Mouse (Mus musculus): ENCODE measurements around the gene Jhy. TPM values are rescaled to one million over a fixed set of nuclear protein-coding genes. Genes with fewer than 3 reads are reported as not detected.

Gene Jhy
- polyA plus RNA-seq, 1 experiment: not detected

- Histone ChIP-seq H3K79me2 (ENCODE audit: control insufficient read depth, insufficient read depth) (no peaks in the 10 kb centered on the region), H3K36me3 (ENCODE audit: control insufficient read depth, insufficient read depth) (no peaks in the 10 kb centered on the region), H3ac (ENCODE audit: control insufficient read depth, insufficient read length, low read depth) (no peak overlapping the region), H3K79me3 (ENCODE audit: low read depth) (no peaks in the 10 kb centered on the region), H3K27me3 (ENCODE audit: control insufficient read depth, insufficient read depth, insufficient read length) (peaks cover 38% of the 10 kb centered on the region), H3K4me3 (ENCODE audit: insufficient read depth, poor library complexity, severe bottlenecking) (no peak overlapping the region)
- TF ChIP-seq MYOD1 (IDR thresholded peaks at IDR 0.05; ENCODE audit: control insufficient read depth, insufficient read length, low read depth) (no peak), FOSL1 (IDR thresholded peaks at IDR 0.05; ENCODE audit: insufficient read depth, low read length, poor library complexity, severe bottlenecking) (no peak), USF1 (IDR thresholded peaks at IDR 0.05; ENCODE audit: low read depth) (no peak), MAX (IDR thresholded peaks at IDR 0.05) (no peak), MYOG (IDR thresholded peaks at IDR 0.05; ENCODE audit: control insufficient read depth, extremely low read depth, insufficient read length) (no peak), CEBPB (IDR thresholded peaks at IDR 0.05; ENCODE audit: low read depth) (no peak), CTCF (IDR thresholded peaks at IDR 0.05; ENCODE audit: control insufficient read depth, insufficient read depth, insufficient read length) (no peak)
Observed at GRCm38 (mm10) chr9:40870331-40870730, 93.6 kb downstream of the Jhy start.

GRCm38 (mm10) chr9:40859196-40859595 is 104.7 kb downstream of the Jhy start:
- no peaks in the 10 kb centered on the region for H3K79me3 ChIP-seq (ENCODE audit: low read depth)
- no peak overlapping the region for H3ac ChIP-seq (ENCODE audit: control insufficient read depth, insufficient read length, low read depth)
- H3K36me3 ChIP-seq (ENCODE audit: control insufficient read depth, insufficient read depth): no peaks in the 10 kb centered on the region
- H3K27me3 ChIP-seq (ENCODE audit: control insufficient read depth, insufficient read depth, insufficient read length): peaks cover 15% of the 10 kb centered on the region
- TF ChIP-seq MYOD1 (IDR thresholded peaks at IDR 0.05; ENCODE audit: control insufficient read depth, insufficient read length, low read depth): no peak
- no peak overlapping the region for H3K4me3 ChIP-seq (ENCODE audit: insufficient read depth, poor library complexity, severe bottlenecking)
- no peaks in the 10 kb centered on the region for H3K79me2 ChIP-seq (ENCODE audit: control insufficient read depth, insufficient read depth)

GRCm38 (mm10) chr9:40858461-40859160 is 105.3 kb downstream of the Jhy start:
- Histone ChIP-seq H3K79me2 (ENCODE audit: control insufficient read depth, insufficient read depth) (no peaks in the 10 kb centered on the region), H3K36me3 (ENCODE audit: control insufficient read depth, insufficient read depth) (no peaks in the 10 kb centered on the region), H3K27me3 (ENCODE audit: control insufficient read depth, insufficient read depth, insufficient read length) (peaks cover 18% of the 10 kb centered on the region), H3ac (ENCODE audit: control insufficient read depth, insufficient read length, low read depth) (no peak overlapping the region), H3K79me3 (ENCODE audit: low read depth) (no peaks in the 10 kb centered on the region), H3K4me3 (ENCODE audit: insufficient read depth, poor library complexity, severe bottlenecking) (no peak overlapping the region)
- TF ChIP-seq CEBPB (IDR thresholded peaks at IDR 0.05; ENCODE audit: low read depth) (no peak), MYOG (IDR thresholded peaks at IDR 0.05; ENCODE audit: control insufficient read depth, extremely low read depth, insufficient read length) (no peak), CTCF (IDR thresholded peaks at IDR 0.05; ENCODE audit: control insufficient read depth, insufficient read depth, insufficient read length) (no peak), MYOD1 (IDR thresholded peaks at IDR 0.05; ENCODE audit: control insufficient read depth, insufficient read length, low read depth) (no peak), MAX (IDR thresholded peaks at IDR 0.05) (no peak), FOSL1 (IDR thresholded peaks at IDR 0.05; ENCODE audit: insufficient read depth, low read length, poor library complexity, severe bottlenecking) (no peak), USF1 (IDR thresholded peaks at IDR 0.05; ENCODE audit: low read depth) (no peak)

GRCm38 (mm10) chr9:40851515-40851914 is 112.4 kb downstream of the Jhy start:
- H3K27me3 ChIP-seq (ENCODE audit: control insufficient read depth, insufficient read depth, insufficient read length): peaks cover 25% of the 10 kb centered on the region
- H3K79me2 ChIP-seq (ENCODE audit: control insufficient read depth, insufficient read depth): no peaks in the 10 kb centered on the region
- TF ChIP-seq MAX (IDR thresholded peaks at IDR 0.05): no peak
- TF ChIP-seq USF1 (IDR thresholded peaks at IDR 0.05; ENCODE audit: low read depth): no peak
- no peak for TF ChIP-seq MYOG (IDR thresholded peaks at IDR 0.05; ENCODE audit: control insufficient read depth, extremely low read depth, insufficient read length)
- no peak for TF ChIP-seq MYOD1 (IDR thresholded peaks at IDR 0.05; ENCODE audit: control insufficient read depth, insufficient read length, low read depth)
- no peak for TF ChIP-seq CEBPB (IDR thresholded peaks at IDR 0.05; ENCODE audit: low read depth)
- TF ChIP-seq CTCF (IDR thresholded peaks at IDR 0.05; ENCODE audit: control insufficient read depth, insufficient read depth, insufficient read length): no peak
- no peak for TF ChIP-seq FOSL1 (IDR thresholded peaks at IDR 0.05; ENCODE audit: insufficient read depth, low read length, poor library complexity, severe bottlenecking)
- no peaks in the 10 kb centered on the region for H3K36me3 ChIP-seq (ENCODE audit: control insufficient read depth, insufficient read depth)
- H3K79me3 ChIP-seq (ENCODE audit: low read depth): no peaks in the 10 kb centered on the region
- H3K4me3 ChIP-seq (ENCODE audit: insufficient read depth, poor library complexity, severe bottlenecking): no peak overlapping the region
- H3ac ChIP-seq (ENCODE audit: control insufficient read depth, insufficient read length, low read depth): no peak overlapping the region

Other genes with a start within 250 kb of the Jhy start
- 1,815 TPM for gene Hspa8, start 163.1 kb downstream of the Jhy start, polyA plus RNA-seq (2012; fragmentation: generic; extraction: Trizol)
- gene Bsx, start 90.0 kb downstream of the Jhy start, polyA plus RNA-seq (2012; fragmentation: generic; extraction: Trizol): not detected
- gene Crtam, start 40.5 kb upstream of the Jhy start, polyA plus RNA-seq (2012; fragmentation: generic; extraction: Trizol): 0.04 TPM
- 3.2 TPM for gene Ubash3b, start 197.6 kb upstream of the Jhy start, polyA plus RNA-seq (2012; fragmentation: generic; extraction: Trizol)